Mouse (Mus musculus): ENCODE measurements around the gene Cuedc1. TPM values are rescaled to one million over a fixed set of nuclear protein-coding genes. Genes with fewer than 3 reads are reported as not detected.
A peak's percentile ranks its signal among the peaks of the same experiment; 100 is the strongest.
"Not testable (repeated sequence)": the region's sequence is repeated elsewhere in the genome, so short reads cannot be mapped to it uniquely, and the experiment has no call there.

Gene Cuedc1
- polyA plus RNA-seq, 1 experiment, result not detected

GRCm38 (mm10) chr11:88193098-88193823 lies 95.4 kb downstream of the Cuedc1 start:
- H3K4me3 ChIP-seq (ENCODE audit: insufficient read depth, low read depth, low read length), result no peak overlapping the region
- peaks cover 6% of the 10 kb centered on the region; the same call in 1 of the 2 replicates for H3K4me1 ChIP-seq (ENCODE audit: control insufficient read depth, insufficient read depth, low read length)
- 45% methylated on average over 34 of the region's 34 CpGs for WGBS
- H3K27ac ChIP-seq (ENCODE audit: insufficient read depth, low read depth, low read length), result no peak overlapping the region
- TF ChIP-seq POLR2A (IDR thresholded peaks at IDR 0.05; ENCODE audit: insufficient read depth, low read depth, low read length) (no peak), CTCF (IDR thresholded peaks at IDR 0.05; ENCODE audit: insufficient read depth, low read depth, low read length) (no peak)

GRCm38 (mm10) chr11:88193824-88194696 lies 96.2 kb downstream of the Cuedc1 start:
- Histone ChIP-seq H3K27ac (ENCODE audit: insufficient read depth, low read depth, low read length) (no peak overlapping the region), H3K4me3 (ENCODE audit: insufficient read depth, low read depth, low read length) (no peak overlapping the region), H3K4me1 (ENCODE audit: control insufficient read depth, insufficient read depth, low read length) (no peaks in the 10 kb centered on the region)
- no peak for TF ChIP-seq CTCF (IDR thresholded peaks at IDR 0.05; ENCODE audit: insufficient read depth, low read depth, low read length)
- TF ChIP-seq POLR2A (IDR thresholded peaks at IDR 0.05; ENCODE audit: insufficient read depth, low read depth, low read length), result no peak
- 52% methylated on average over 29 of the region's 29 CpGs for WGBS

DNA sequence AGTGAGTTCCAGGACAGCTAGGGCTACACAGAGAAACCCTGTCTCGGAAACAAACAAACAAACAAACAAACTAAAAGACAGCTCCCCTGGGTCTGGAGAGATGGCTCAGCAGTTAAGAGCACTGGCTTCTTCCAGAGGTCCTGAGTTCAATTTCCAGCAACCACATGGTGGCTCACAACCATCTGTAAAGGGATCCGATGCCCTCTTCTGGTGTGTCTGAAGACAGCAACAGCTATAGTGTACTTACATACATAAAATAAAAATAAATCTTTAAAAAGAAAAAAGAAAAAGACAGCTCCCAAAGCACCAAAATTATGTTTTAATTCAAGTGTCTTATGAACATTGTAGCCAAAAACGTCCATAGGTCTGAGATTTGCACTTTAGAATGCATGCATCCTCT lies 97.8 kb downstream of the Cuedc1 start:
- not testable (repeated sequence) for H3K27ac ChIP-seq (ENCODE audit: insufficient read depth, low read depth, low read length); H3K4me1 ChIP-seq (ENCODE audit: control insufficient read depth, insufficient read depth, low read length)
- WGBS, result 91% methylated on average over 3 of the region's 3 CpGs

GRCm38 (mm10) chr11:88197153-88197576 lies 99.3 kb downstream of the Cuedc1 start:
- H3K27ac ChIP-seq (ENCODE audit: insufficient read depth, low read depth, low read length), result no peak overlapping the region
- WGBS, result 2% methylated on average over 2 of the region's 2 CpGs
- H3K4me3 ChIP-seq (ENCODE audit: insufficient read depth, low read depth, low read length), result no peak overlapping the region
- TF ChIP-seq CTCF (IDR thresholded peaks at IDR 0.05; ENCODE audit: insufficient read depth, low read depth, low read length) (no peak), POLR2A (IDR thresholded peaks at IDR 0.05; ENCODE audit: insufficient read depth, low read depth, low read length) (no peak)
- H3K4me1 ChIP-seq (ENCODE audit: control insufficient read depth, insufficient read depth, low read length), result no peaks in the 10 kb centered on the region

More for the DNA sequence above, 97.8 kb downstream of the Cuedc1 start:
- not testable (repeated sequence) for H3K4me3 ChIP-seq (ENCODE audit: insufficient read depth, low read depth, low read length)

- no peak overlapping the region for H3K27ac ChIP-seq (ENCODE audit: insufficient read depth, low read depth, low read length)
- H3K4me3 ChIP-seq (ENCODE audit: insufficient read depth, low read depth, low read length), result no peak overlapping the region
- WGBS, result 32% methylated on average over 4 of the region's 4 CpGs
- H3K4me1 ChIP-seq (ENCODE audit: control insufficient read depth, insufficient read depth, low read length), result no peaks in the 10 kb centered on the region
- TF ChIP-seq CTCF (IDR thresholded peaks at IDR 0.05; ENCODE audit: insufficient read depth, low read depth, low read length), result no peak
These were observed 100.4 kb downstream of the Cuedc1 start for GRCm38 (mm10) chr11:88198223-88198622.

GRCm38 (mm10) chr11:88201172-88201571 lies 103.3 kb downstream of the Cuedc1 start:
- 83% methylated on average over 2 of the region's 2 CpGs for WGBS
- no peak for TF ChIP-seq POLR2A (IDR thresholded peaks at IDR 0.05; ENCODE audit: insufficient read depth, low read depth, low read length)
- TF ChIP-seq CTCF (IDR thresholded peaks at IDR 0.05; ENCODE audit: insufficient read depth, low read depth, low read length), result no peak
- Histone ChIP-seq H3K4me1 (ENCODE audit: control insufficient read depth, insufficient read depth, low read length) (peaks cover 5% of the 10 kb centered on the region; the same call in 1 of the 2 replicates), H3K27ac (ENCODE audit: insufficient read depth, low read depth, low read length) (no peak overlapping the region), H3K4me3 (ENCODE audit: insufficient read depth, low read depth, low read length) (no peak overlapping the region)

DNA sequence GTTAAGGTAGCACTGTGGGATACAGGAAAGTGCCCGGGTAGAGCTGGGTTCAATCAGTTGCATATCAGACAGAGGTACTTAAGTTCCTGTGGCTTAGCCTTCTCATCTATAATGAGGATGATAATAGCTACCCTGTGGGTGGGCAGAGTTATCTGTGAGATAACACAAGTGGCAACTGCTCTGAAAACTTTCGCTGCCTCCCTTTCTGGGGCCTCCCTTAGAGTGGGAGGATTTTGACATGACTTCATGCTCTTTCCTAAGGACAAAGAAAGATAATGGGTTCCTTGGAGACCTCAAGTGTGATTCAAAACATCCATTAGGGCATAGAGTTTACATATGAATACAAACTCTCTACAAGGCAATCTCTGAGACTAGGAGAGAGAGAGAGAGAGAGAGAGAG lies 104.2 kb downstream of the Cuedc1 start:
- TF ChIP-seq CTCF (IDR thresholded peaks at IDR 0.05; ENCODE audit: insufficient read depth, low read depth, low read length) (no peak), POLR2A (IDR thresholded peaks at IDR 0.05; ENCODE audit: insufficient read depth, low read depth, low read length) (no peak)
- Histone ChIP-seq H3K4me1 (ENCODE audit: control insufficient read depth, insufficient read depth, low read length) (peaks cover 5% of the 10 kb centered on the region; the same call in 1 of the 2 replicates), H3K27ac (ENCODE audit: insufficient read depth, low read depth, low read length) (no peak overlapping the region), H3K4me3 (ENCODE audit: insufficient read depth, low read depth, low read length) (no peak overlapping the region)
- 21% methylated on average over 2 of the region's 2 CpGs for WGBS

GRCm38 (mm10) chr11:88203712-88204532 lies 106.1 kb downstream of the Cuedc1 start, which contains the start of gene Mrps23:
Gene Mrps23, plus strand, starts transcription at chr11:88204388.
- Histone ChIP-seq H3K4me3 (ENCODE audit: insufficient read depth, low read depth, low read length) (peak within 1 kb of the TSS; percentile 77), H3K27ac (ENCODE audit: insufficient read depth, low read depth, low read length) (peak within 1 kb of the TSS; percentile 95), H3K4me1 (ENCODE audit: control insufficient read depth, insufficient read depth, low read length) (peaks cover 5% of the 10 kb centered on the region; the same call in 1 of the 2 replicates)
- under 1% methylated on average over 51 of the region's 51 CpGs for WGBS
- peak; percentile 83 for TF ChIP-seq POLR2A (IDR thresholded peaks at IDR 0.05; ENCODE audit: insufficient read depth, low read depth, low read length)
- peak; percentile 53; the same call in 1 of the 2 replicates for TF ChIP-seq CTCF (IDR thresholded peaks at IDR 0.05; ENCODE audit: insufficient read depth, low read depth, low read length)
